Mouse (Mus musculus) limb, embryonic 12.5 days (tissue): ENCODE data around the gene Gigyf1. TPM values are rescaled to one million over a fixed set of nuclear protein-coding genes. Genes with fewer than 3 reads are reported as not detected.
A peak's percentile ranks its signal among the peaks of the same experiment; 100 is the strongest.

Experiments
- ATAC-seq: fragments of 200-750 bp; cut with Nextera tagmentation; 2 replicates; pipeline ENCODE4 v1.8.0; 2017; ENCODE audit warnings: low read depth, moderate TSS enrichment; ENCODE audit not compliant: insufficient number of reproducible peaks, insufficient read depth, low FRiP score, low TSS enrichment
- H3K27ac ChIP-seq: fragments of 300-500 bp; sonication (generic); 2 replicates; pipeline ENCODE4 v1.5.1; 2016; ENCODE audit warnings: mild to moderate bottlenecking, moderate library complexity
- H3K27me3 ChIP-seq: fragments of 300-500 bp; sonication (generic); 2 replicates; pipeline ENCODE4 v1.6.1; 2016; ENCODE audit warnings: mild to moderate bottlenecking, moderate library complexity
- H3K36me3 ChIP-seq: fragments of 300-500 bp; sonication (generic); 2 replicates; pipeline ENCODE4 v1.6.1; 2016; ENCODE audit warnings: mild to moderate bottlenecking, moderate library complexity
- H3K4me1 ChIP-seq: fragments of 300-500 bp; sonication (generic); replicated peaks from 2 replicates; pipeline ENCODE4 v1.6.1; 2016
- H3K4me2 ChIP-seq: fragments of 300-500 bp; sonication (generic); 2 replicates; pipeline ENCODE4 v1.6.1; 2016; ENCODE audit warnings: mild to moderate bottlenecking, moderate library complexity
- H3K4me3 ChIP-seq: fragments of 300-500 bp; sonication (generic); replicated peaks from 2 replicates; pipeline ENCODE4 v1.5.1; 2016; ENCODE audit warnings: mild to moderate bottlenecking
- H3K9ac ChIP-seq: fragments of 300-500 bp; sonication (generic); replicated peaks from 2 replicates; pipeline ENCODE4 v1.6.1; 2016; ENCODE audit warnings: mild to moderate bottlenecking, moderate library complexity
- H3K9me3 ChIP-seq: fragments of 300-500 bp; sonication (generic); 2 replicates; pipeline ENCODE4 v1.6.1; 2016; ENCODE audit warnings: mild to moderate bottlenecking, moderate library complexity
- WGBS: fragments of 180-500 bp; shearing (Covaris S2); methylation state at CpG from one replicate; pipeline ENCODE4 v1.1.7; 2016; 5-methylcytosine and 5-hydroxymethylcytosine counted together
- polyA plus RNA-seq: library from polyadenylated mRNA; unstranded; fragments of >200 nt; fragmentation: Nextera tagmentation; extraction: Ambion mirVana; gene quantifications from 2 replicates; pipeline ENCODE4 v1.2.1, GENCODE M21; 2016

The Gigyf1 gene
- polyA plus RNA-seq, 1 experiment from 2014 or later = 17.0 TPM

- H3K9me3 ChIP-seq = no peaks in the 10 kb centered on the region
- H3K36me3 ChIP-seq = peaks cover 49% of the 10 kb centered on the region
- H3K27ac ChIP-seq = no peak overlapping the region
- no peak overlapping the region for H3K4me3 ChIP-seq
- no peak overlapping the region for H3K4me2 ChIP-seq
- ATAC-seq = no peak
- 90% methylated on average over 3 of the region's 3 CpGs for WGBS
- peaks cover 34% of the 10 kb centered on the region for H3K4me1 ChIP-seq
- H3K27me3 ChIP-seq = no peaks in the 10 kb centered on the region
- H3K9ac ChIP-seq = no peak overlapping the region
Observed at GRCm38 (mm10) chr5:137514811-137515210, 3.5 kb upstream of the Gigyf1 start.

- 89% methylated on average over 27 of the region's 27 CpGs for WGBS
- Histone ChIP-seq H3K36me3 (peaks cover 86% of the 10 kb centered on the region), H3K27ac (no peak overlapping the region), H3K4me2 (no peak overlapping the region), H3K4me3 (no peak overlapping the region), H3K9me3 (no peaks in the 10 kb centered on the region), H3K27me3 (no peaks in the 10 kb centered on the region), H3K9ac (peak overlapping the region; percentile 23; the same call in 1 of the 2 replicates), H3K4me1 (no peaks in the 10 kb centered on the region)
- ATAC-seq = no peak
Observed at GRCm38 (mm10) chr5:137519691-137520550, 1.6 kb downstream of the Gigyf1 start.

- ATAC-seq = no peak
- WGBS = 78% methylated on average over 9 of the region's 9 CpGs
- Histone ChIP-seq H3K36me3 (peaks cover 98% of the 10 kb centered on the region), H3K4me1 (peaks cover 15% of the 10 kb centered on the region), H3K9me3 (no peaks in the 10 kb centered on the region), H3K9ac (no peak overlapping the region), H3K4me2 (no peak overlapping the region), H3K27me3 (no peaks in the 10 kb centered on the region), H3K4me3 (no peak overlapping the region), H3K27ac (no peak overlapping the region)
Observed at GRCm38 (mm10) chr5:137521861-137522260, 3.5 kb downstream of the Gigyf1 start.

GRCm38 (mm10) chr5:137522711-137523110, 4.4 kb downstream of the Gigyf1 start:
- H3K4me3 ChIP-seq = no peak overlapping the region
- no peak overlapping the region for H3K9ac ChIP-seq
- H3K27ac ChIP-seq = no peak overlapping the region
- ATAC-seq = no peak
- WGBS = 77% methylated on average over 11 of the region's 11 CpGs
- no peaks in the 10 kb centered on the region for H3K27me3 ChIP-seq
- H3K36me3 ChIP-seq = peaks cover 96% of the 10 kb centered on the region
- no peak overlapping the region for H3K4me2 ChIP-seq
- no peaks in the 10 kb centered on the region for H3K9me3 ChIP-seq
- peaks cover 20% of the 10 kb centered on the region for H3K4me1 ChIP-seq

GRCm38 (mm10) chr5:137523396-137524250, 5.3 kb downstream of the Gigyf1 start:
- H3K9ac ChIP-seq = no peak overlapping the region; the same call in 1 of the 2 replicates
- H3K4me3 ChIP-seq = no peak overlapping the region
- no peak overlapping the region for H3K4me2 ChIP-seq
- H3K4me1 ChIP-seq = peaks cover 25% of the 10 kb centered on the region
- no peaks in the 10 kb centered on the region for H3K9me3 ChIP-seq
- WGBS = 82% methylated on average over 25 of the region's 25 CpGs
- no peaks in the 10 kb centered on the region for H3K27me3 ChIP-seq
- ATAC-seq = no peak
- H3K27ac ChIP-seq = no peak overlapping the region
- H3K36me3 ChIP-seq = peaks cover 96% of the 10 kb centered on the region

GRCm38 (mm10) chr5:137524251-137524515, 5.8 kb downstream of the Gigyf1 start:
- no peak for ATAC-seq
- no peaks in the 10 kb centered on the region for H3K27me3 ChIP-seq
- H3K4me1 ChIP-seq = peaks cover 25% of the 10 kb centered on the region
- WGBS = 93% methylated on average over 8 of the region's 8 CpGs
- H3K4me2 ChIP-seq = no peak overlapping the region
- H3K4me3 ChIP-seq = no peak overlapping the region
- H3K9ac ChIP-seq = no peak overlapping the region; the same call in 1 of the 2 replicates
- no peaks in the 10 kb centered on the region for H3K9me3 ChIP-seq
- no peak overlapping the region for H3K27ac ChIP-seq
- H3K36me3 ChIP-seq = peaks cover 96% of the 10 kb centered on the region

- no peak overlapping the region for H3K4me3 ChIP-seq
- H3K27ac ChIP-seq = peak overlapping the region; percentile 41; the same call in 1 of the 2 replicates
- H3K9me3 ChIP-seq = no peaks in the 10 kb centered on the region
- H3K27me3 ChIP-seq = no peaks in the 10 kb centered on the region
- no peak for ATAC-seq
- H3K4me1 ChIP-seq = peaks cover 27% of the 10 kb centered on the region
- H3K9ac ChIP-seq = no peak overlapping the region; the same call in 1 of the 2 replicates
- no peak overlapping the region for H3K4me2 ChIP-seq
- H3K36me3 ChIP-seq = peaks cover 96% of the 10 kb centered on the region
- WGBS = 89% methylated on average over 13 of the region's 13 CpGs
Observed at GRCm38 (mm10) chr5:137524671-137525070, 6.3 kb downstream of the Gigyf1 start.

GRCm38 (mm10) chr5:137525511-137525910, 7.2 kb downstream of the Gigyf1 start:
- peaks cover 35% of the 10 kb centered on the region for H3K4me1 ChIP-seq
- H3K9me3 ChIP-seq = no peaks in the 10 kb centered on the region
- 0 out of 2 replicates have a peak overlapping the region, but pooled peaks have one; percentile 18 for H3K9ac ChIP-seq
- H3K4me2 ChIP-seq = no peak overlapping the region
- no peak for ATAC-seq
- 0 out of 2 replicates have a peak overlapping the region, but pooled peaks have one; percentile 1 for H3K4me3 ChIP-seq
- peaks cover 94% of the 10 kb centered on the region for H3K36me3 ChIP-seq
- H3K27ac ChIP-seq = peak overlapping the region; percentile 50; the same call in 1 of the 2 replicates
- H3K27me3 ChIP-seq = no peaks in the 10 kb centered on the region
- WGBS = 74% methylated on average over 16 of the region's 16 CpGs

GRCm38 (mm10) chr5:137526192-137526936, 8.0 kb downstream of the Gigyf1 start:
- WGBS = 55% methylated on average over 16 of the region's 16 CpGs
- H3K4me2 ChIP-seq = no peak overlapping the region
- H3K9me3 ChIP-seq = no peaks in the 10 kb centered on the region
- no peak for ATAC-seq
- H3K27ac ChIP-seq = peak overlapping the region; percentile 50
- peaks cover 37% of the 10 kb centered on the region for H3K4me1 ChIP-seq
- no peak overlapping the region for H3K4me3 ChIP-seq
- peaks cover 86% of the 10 kb centered on the region for H3K36me3 ChIP-seq
- no peaks in the 10 kb centered on the region for H3K27me3 ChIP-seq
- H3K9ac ChIP-seq = no peak overlapping the region

GRCm38 (mm10) chr5:137527413-137527812, 9.1 kb downstream of the Gigyf1 start:
- WGBS = 67% methylated on average over 1 of the region's 1 CpGs
- H3K4me3 ChIP-seq = no peak overlapping the region
- H3K4me2 ChIP-seq = no peak overlapping the region
- no peaks in the 10 kb centered on the region for H3K9me3 ChIP-seq
- no peak for ATAC-seq
- no peaks in the 10 kb centered on the region for H3K27me3 ChIP-seq
- H3K36me3 ChIP-seq = peaks cover 75% of the 10 kb centered on the region
- 0 out of 2 replicates have a peak overlapping the region, but pooled peaks have one; percentile 23 for H3K9ac ChIP-seq
- no peak overlapping the region for H3K27ac ChIP-seq
- peaks cover 37% of the 10 kb centered on the region for H3K4me1 ChIP-seq
